Mouse (Mus musculus) liver, embryonic 16.5 days (tissue): Measurements from ENCODE around the gene Xkr7. TPM values are rescaled to one million over a fixed set of nuclear protein-coding genes. Genes with fewer than 3 reads are reported as not detected.

Experiments
- ATAC-seq: fragments of 200-750 bp; cut with Nextera tagmentation; 2 replicates; pipeline ENCODE4 v1.8.0; 2017; ENCODE audit warnings: low read depth, mild to moderate bottlenecking, moderate number of reproducible peaks, moderate library complexity
- H3K27ac ChIP-seq: fragments of 300-500 bp; sonication (generic); 2 replicates; pipeline ENCODE4 v1.5.1; 2014; ENCODE audit warnings: mild to moderate bottlenecking, low read length
- H3K27me3 ChIP-seq: fragments of 300-500 bp; sonication (generic); 2 replicates; pipeline ENCODE4 v1.6.1; 2014; ENCODE audit warnings: low read depth, low read length, mixed read lengths; ENCODE audit not compliant: control insufficient read depth, insufficient read depth
- H3K36me3 ChIP-seq: fragments of 300-500 bp; sonication (generic); 2 replicates; pipeline ENCODE4 v1.6.1; 2014; ENCODE audit warnings: mild to moderate bottlenecking; ENCODE audit not compliant: control insufficient read depth, insufficient read depth
- H3K4me1 ChIP-seq: fragments of 300-500 bp; sonication (generic); 2 replicates; pipeline ENCODE4 v1.6.1; 2014; ENCODE audit warnings: low read depth, low read length, mixed read lengths; ENCODE audit not compliant: control insufficient read depth
- H3K4me2 ChIP-seq: fragments of 300-500 bp; sonication (generic); 2 replicates; pipeline ENCODE4 v1.6.1; 2014; ENCODE audit warnings: low read depth, low read length, mixed read lengths
- H3K4me3 ChIP-seq: fragments of 300-500 bp; sonication (generic); 2 replicates; pipeline ENCODE4 v1.5.1; 2014; ENCODE audit warnings: low read depth, mild to moderate bottlenecking, low read length
- H3K9ac ChIP-seq: fragments of 300-500 bp; sonication (generic); 2 replicates; pipeline ENCODE4 v1.6.1; 2014; ENCODE audit warnings: low read depth, low read length
- H3K9me3 ChIP-seq: fragments of 300-500 bp; sonication (generic); replicated peaks from 2 replicates; pipeline ENCODE4 v1.6.1; 2016; ENCODE audit warnings: low read length; ENCODE audit not compliant: control insufficient read depth
- WGBS: fragments of 180-500 bp; shearing (Covaris S2); extraction: QIAGEN DNeasy Blood & Tissue Kit; methylation state at CpG from one replicate; pipeline ENCODE4 v1.1.7; 2014; ENCODE audit not compliant: insufficient replicate concordance; 5-methylcytosine and 5-hydroxymethylcytosine counted together
- polyA plus RNA-seq: library from polyadenylated mRNA; unstranded; fragments of >200 nt; fragmentation: Nextera tagmentation; extraction: Ambion mirVana; gene quantifications from 2 replicates; pipeline ENCODE4 v1.2.1, GENCODE M21; 2015

Xkr7 gene
- polyA plus RNA-seq, 1 experiment from 2014 or later = not detected

DNA sequence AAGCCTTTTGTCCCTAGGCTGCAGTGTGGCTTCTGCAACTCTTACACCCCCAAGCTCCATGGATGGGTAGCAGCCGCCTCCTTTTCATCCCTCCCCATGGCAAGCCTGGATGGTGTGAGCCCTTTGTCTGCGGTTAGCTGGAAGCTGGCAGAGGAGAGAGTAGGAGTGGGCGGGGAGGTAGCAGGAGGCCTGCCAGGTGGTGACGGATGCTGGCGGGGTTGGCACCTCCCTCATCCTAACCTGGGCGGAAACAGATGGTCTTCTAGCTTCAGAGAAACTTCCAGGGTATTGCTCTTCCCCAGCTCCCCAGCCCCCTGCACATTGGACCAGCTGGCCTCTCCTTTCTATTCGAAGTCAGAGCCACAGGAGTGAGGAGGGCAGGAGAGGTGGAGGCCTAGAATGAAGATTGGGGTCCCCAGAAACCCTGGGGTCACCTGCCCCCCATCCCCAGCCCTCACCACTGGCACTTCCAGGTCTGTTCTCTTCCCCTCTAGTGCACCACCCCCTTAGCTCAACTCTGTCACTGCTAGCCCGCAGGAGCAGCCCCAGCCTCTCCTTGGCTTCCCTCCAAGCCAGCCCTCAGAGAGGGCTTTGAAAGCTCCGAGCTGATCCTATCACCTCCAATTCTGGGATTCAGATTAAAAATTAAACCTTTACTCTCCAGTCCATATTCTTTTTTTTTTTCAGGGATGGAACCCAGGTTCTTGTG lies 17.8 kb downstream of the Xkr7 start:
- H3K9me3 ChIP-seq = no peaks in the 10 kb centered on the region
- H3K4me2 ChIP-seq = no peak overlapping the region
- H3K27ac ChIP-seq = no peak overlapping the region
- ATAC-seq = no peak
- no peak overlapping the region for H3K4me3 ChIP-seq
- WGBS = 50% methylated on average over 9 of the region's 9 CpGs
- H3K9ac ChIP-seq = no peak overlapping the region
- H3K36me3 ChIP-seq = no peaks in the 10 kb centered on the region
- peaks cover 15% of the 10 kb centered on the region for H3K27me3 ChIP-seq
- H3K4me1 ChIP-seq = no peaks in the 10 kb centered on the region

DNA sequence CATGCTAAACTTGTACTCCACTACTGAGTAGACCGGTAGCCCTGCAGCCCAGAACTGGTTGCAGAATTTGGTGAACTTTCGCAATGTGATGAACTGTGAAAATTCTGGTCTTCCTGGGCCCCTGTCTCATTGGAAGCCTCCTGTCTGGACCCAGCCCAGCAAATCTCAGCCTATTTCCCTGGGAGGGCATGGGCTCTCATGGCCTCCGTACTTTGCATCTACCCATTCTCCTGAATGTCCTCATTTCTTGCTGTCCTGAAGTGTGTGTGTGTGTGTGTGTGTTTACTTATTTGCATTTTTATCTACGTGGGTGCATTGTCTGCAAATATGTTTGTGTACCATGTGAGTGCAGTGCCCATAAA lies 18.3 kb downstream of the Xkr7 start:
- H3K4me2 ChIP-seq = no peak overlapping the region
- H3K9ac ChIP-seq = no peak overlapping the region
- no peak overlapping the region for H3K27ac ChIP-seq
- no peak overlapping the region for H3K4me3 ChIP-seq
- H3K4me1 ChIP-seq = no peaks in the 10 kb centered on the region
- no peaks in the 10 kb centered on the region for H3K9me3 ChIP-seq
- H3K36me3 ChIP-seq = no peaks in the 10 kb centered on the region
- WGBS = 61% methylated on average over 4 of the region's 4 CpGs
- no peak for ATAC-seq
- peaks cover 15% of the 10 kb centered on the region for H3K27me3 ChIP-seq

DNA sequence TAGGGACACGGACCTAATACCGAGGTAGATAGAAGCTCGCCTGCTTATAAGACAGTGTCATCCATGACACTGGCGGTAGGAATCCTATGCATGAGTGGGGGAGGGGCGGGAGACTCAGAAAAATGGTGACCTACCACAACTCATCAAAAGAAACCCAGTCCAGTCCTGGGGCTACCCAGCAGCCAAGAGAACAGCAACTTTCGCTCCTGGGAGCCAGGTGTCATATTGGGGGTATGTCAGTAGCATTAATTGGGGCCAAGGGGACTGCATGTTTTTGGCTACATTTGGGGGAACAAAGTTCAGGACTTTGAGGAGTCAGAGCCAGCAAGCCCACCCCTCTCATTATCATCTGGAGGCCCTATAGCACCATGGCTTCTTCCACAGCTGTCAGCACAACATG lies 19.4 kb downstream of the Xkr7 start:
- Histone ChIP-seq H3K27ac (no peak overlapping the region), H3K4me1 (no peaks in the 10 kb centered on the region), H3K36me3 (no peaks in the 10 kb centered on the region), H3K27me3 (peaks cover 15% of the 10 kb centered on the region), H3K9ac (no peak overlapping the region), H3K4me3 (no peak overlapping the region), H3K9me3 (no peaks in the 10 kb centered on the region), H3K4me2 (no peak overlapping the region)
- no peak for ATAC-seq
- WGBS = 55% methylated on average over 6 of the region's 6 CpGs

GRCm38 (mm10) chr2:153051537-153051936 lies 19.9 kb downstream of the Xkr7 start:
- H3K9me3 ChIP-seq = no peaks in the 10 kb centered on the region
- no peaks in the 10 kb centered on the region for H3K36me3 ChIP-seq
- no peak for ATAC-seq
- H3K27me3 ChIP-seq = peaks cover 15% of the 10 kb centered on the region
- 31% methylated on average over 9 of the region's 9 CpGs for WGBS
- no peak overlapping the region for H3K4me3 ChIP-seq
- no peak overlapping the region for H3K9ac ChIP-seq
- no peaks in the 10 kb centered on the region for H3K4me1 ChIP-seq
- no peak overlapping the region for H3K4me2 ChIP-seq
- H3K27ac ChIP-seq = no peak overlapping the region

GRCm38 (mm10) chr2:153052700-153053351 lies 21.2 kb downstream of the Xkr7 start:
- Histone ChIP-seq H3K27ac (no peak overlapping the region), H3K9ac (no peak overlapping the region), H3K4me2 (no peak overlapping the region), H3K27me3 (peaks cover 15% of the 10 kb centered on the region), H3K4me1 (no peaks in the 10 kb centered on the region), H3K9me3 (no peaks in the 10 kb centered on the region), H3K4me3 (no peak overlapping the region), H3K36me3 (no peaks in the 10 kb centered on the region)
- 6% methylated on average over 29 of the region's 30 CpGs for WGBS
- ATAC-seq = no peak

DNA sequence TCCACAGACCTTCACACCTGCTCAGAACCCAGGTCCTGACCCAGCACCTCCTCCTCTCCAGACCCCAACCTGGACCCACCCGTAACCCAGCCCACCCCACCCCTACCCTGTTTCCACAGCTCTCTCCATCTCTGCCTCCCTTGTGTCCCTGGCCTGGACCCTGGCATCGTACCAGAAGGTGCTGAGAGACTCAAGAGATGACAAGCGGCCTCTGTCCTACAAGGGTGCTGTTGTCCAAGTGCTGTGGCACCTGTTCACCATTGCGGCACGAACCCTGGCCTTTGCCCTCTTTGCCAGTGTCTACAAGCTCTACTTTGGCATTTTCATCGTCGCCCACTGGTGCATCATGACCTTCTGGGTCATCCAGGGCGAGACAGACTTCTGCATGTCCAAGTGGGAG lies 22.2 kb downstream of the Xkr7 start:
- ATAC-seq = no peak
- 68% methylated on average over 8 of the region's 8 CpGs for WGBS
- no peaks in the 10 kb centered on the region for H3K36me3 ChIP-seq
- H3K27ac ChIP-seq = no peak overlapping the region
- peaks cover 15% of the 10 kb centered on the region for H3K27me3 ChIP-seq
- no peaks in the 10 kb centered on the region for H3K9me3 ChIP-seq
- H3K4me2 ChIP-seq = no peak overlapping the region
- no peak overlapping the region for H3K4me3 ChIP-seq
- H3K4me1 ChIP-seq = no peaks in the 10 kb centered on the region
- H3K9ac ChIP-seq = no peak overlapping the region

DNA sequence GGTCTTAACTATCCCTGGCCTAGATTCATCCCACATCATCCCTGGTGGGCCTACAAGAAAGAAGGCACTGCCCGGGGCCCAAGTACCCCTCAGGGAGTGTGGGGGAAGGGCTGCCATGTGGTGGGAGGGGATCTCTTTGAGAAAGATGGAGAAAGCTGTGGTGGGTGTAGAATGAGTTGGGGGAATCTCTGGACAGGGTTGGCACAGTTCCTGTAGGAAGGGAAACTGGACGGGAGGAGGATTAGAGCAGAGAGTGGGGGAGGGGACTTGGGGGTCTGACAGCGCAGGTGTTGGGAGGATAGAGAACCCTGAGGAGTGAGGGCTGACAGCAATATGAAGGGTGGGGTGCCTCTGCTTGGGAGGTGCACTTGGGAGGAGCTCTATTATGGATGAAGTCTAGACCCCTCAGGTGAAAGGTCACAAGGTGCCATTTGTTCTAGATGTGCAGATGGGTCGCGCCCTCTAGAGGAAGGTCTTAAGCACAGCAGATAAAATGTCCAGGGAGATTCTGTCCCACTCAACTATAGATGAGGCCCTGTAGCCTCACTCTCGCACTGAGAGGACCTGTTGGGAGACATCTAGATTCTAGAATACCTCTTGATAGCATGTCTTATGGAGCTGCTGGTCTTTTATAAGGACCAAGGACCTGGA lies 23.7 kb downstream of the Xkr7 start:
- H3K36me3 ChIP-seq = no peaks in the 10 kb centered on the region
- H3K27me3 ChIP-seq = peaks cover 15% of the 10 kb centered on the region
- H3K4me2 ChIP-seq = no peak overlapping the region
- no peak for ATAC-seq
- no peak overlapping the region for H3K4me3 ChIP-seq
- H3K27ac ChIP-seq = no peak overlapping the region
- WGBS = 44% methylated on average over 6 of the region's 6 CpGs
- H3K9ac ChIP-seq = no peak overlapping the region
- H3K9me3 ChIP-seq = no peaks in the 10 kb centered on the region
- no peaks in the 10 kb centered on the region for H3K4me1 ChIP-seq

DNA sequence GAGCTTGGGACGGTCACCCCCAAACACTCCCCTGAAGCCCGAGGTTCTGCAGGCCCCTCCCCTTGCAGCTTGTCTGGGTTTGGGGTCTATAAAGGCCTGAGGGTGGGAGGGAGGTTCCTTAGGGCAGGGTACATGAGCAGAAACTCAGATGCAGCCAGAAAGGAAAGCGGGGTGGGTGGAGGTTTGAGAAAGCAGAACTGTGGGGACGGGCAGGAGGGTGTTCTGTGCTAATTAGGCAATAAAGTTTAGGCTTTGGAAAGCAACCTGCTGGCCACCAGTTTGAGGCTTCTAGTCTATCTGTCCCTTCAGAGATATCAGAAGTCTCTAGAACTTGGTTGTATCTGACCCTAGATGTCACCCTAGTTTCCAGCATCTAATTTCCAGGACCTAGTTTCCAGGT lies 26.7 kb downstream of the Xkr7 start:
- Histone ChIP-seq H3K9ac (no peak overlapping the region), H3K27ac (no peak overlapping the region), H3K9me3 (no peaks in the 10 kb centered on the region), H3K27me3 (no peaks in the 10 kb centered on the region), H3K4me3 (no peak overlapping the region), H3K36me3 (no peaks in the 10 kb centered on the region), H3K4me1 (no peaks in the 10 kb centered on the region), H3K4me2 (no peak overlapping the region)
- no peak for ATAC-seq
- WGBS = 32% methylated on average over 4 of the region's 4 CpGs

- Histone ChIP-seq H3K4me3 (no peak overlapping the region), H3K4me1 (no peaks in the 10 kb centered on the region), H3K4me2 (no peak overlapping the region), H3K9me3 (no peaks in the 10 kb centered on the region), H3K27ac (no peak overlapping the region), H3K27me3 (no peaks in the 10 kb centered on the region), H3K9ac (no peak overlapping the region), H3K36me3 (no peaks in the 10 kb centered on the region)
- WGBS = 70% methylated on average over 7 of the region's 7 CpGs
- no peak for ATAC-seq
These were observed 28.6 kb downstream of the Xkr7 start for GRCm38 (mm10) chr2:153060216-153060615.
